Mouse (Mus musculus) kidney, adult 11 months (tissue): ENCODE measurements around the gene Adam29.

Experiments used
- DNase-seq: peaks from one replicate; pipeline ENCODE4 v3.0.0; 2022

The Adam29 gene

DNA sequence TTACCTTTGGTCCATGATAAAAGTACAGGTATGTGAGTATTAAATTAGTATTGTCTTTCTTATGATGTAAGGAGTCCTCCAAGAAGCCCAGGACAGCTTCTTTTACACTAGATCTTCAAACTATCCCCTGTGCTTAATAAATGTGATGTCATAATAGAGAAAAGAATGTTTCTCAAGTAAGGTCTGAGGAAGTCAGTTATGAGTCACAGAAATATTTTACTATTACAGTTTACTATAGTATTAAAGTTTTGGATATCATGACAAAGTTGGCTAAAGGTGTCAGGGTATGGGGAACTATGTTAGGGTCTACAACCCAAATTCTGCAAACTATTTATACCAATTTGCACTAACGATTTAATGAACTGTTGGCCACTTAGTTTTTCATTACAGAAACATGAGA is at the start of gene Adam29:
Gene Adam29, minus strand, starts transcription at position 101 of the 400 bp plus-strand sequence.
- DNase-seq: no peak

DNA sequence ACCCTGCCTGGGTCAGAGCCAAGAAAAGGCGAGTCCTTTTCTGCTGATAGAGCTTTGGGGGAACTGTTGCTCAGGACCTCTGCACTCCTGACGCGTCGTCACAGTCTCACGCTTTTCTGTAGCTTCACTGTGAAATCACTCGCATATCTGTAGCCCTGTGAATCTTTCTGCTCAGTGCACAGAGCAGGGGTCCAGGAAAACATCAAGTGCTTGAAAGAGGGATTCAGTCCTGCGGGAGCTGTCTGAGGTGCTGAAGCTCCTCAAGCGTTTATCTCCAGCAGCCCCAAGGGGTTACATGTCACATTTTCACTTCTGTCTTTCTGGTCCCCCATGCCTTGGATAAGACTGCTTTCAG is 33.8 kb upstream of the Adam29 start:
- no peak for DNase-seq

DNA sequence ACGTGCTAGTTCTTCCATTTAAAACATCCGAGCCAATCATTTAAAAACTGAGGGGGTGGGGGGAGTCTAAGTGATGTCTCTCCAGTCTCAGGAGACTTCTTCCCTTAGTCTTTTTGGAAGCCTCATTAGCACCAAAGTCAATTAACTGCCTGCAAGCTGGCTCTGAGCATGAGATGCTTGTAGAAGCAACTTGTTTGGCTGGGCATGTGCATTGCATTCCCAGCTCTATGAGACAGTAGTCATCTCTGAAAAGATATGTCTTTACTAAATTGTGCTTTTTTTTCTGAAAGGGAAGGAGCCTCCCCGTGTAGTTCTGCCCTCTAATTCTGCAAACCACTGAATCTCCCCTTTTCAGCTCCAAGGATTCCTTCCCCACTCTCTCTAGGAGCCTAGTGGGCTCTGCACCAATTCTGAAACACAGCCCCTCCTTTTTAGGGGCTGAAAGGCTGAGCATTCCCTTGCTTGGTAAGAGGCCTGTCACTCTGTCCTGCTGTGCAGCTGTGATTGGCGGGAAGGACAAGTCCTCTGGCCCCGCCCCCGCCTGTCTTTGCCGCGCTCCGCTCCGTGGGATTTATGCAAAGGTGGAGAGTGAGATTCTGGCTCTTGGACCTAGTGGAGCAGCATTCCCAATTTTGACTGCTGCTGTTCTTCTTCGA is 33.2 kb upstream of the Adam29 start, which contains the start of gene Glra3:
Gene Glra3, plus strand, starts transcription at position 591 of the 656 bp plus-strand sequence.
- DNase-seq: no peak
